Mouse (Mus musculus): ENCODE results near the gene Khdc1b.

DNA sequence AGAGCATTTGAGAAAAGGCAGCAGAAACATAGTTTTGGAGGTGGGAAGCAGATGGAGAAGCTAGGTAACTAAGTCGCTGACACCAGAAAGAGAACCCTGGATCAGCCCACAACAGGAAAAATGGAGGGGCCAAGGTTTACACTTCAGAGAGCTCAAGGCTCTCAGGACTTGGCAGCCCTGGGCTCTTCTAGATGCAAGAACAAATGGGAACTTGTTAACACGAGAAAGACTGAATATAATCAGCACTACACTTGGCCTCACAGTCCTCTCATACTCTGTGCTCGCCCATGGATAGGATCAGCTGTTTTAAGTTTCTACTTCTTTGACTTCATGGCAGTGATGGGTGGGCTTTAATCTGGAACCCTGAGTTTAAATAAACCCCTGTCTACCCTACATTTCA is 51.5 kb downstream of the Khdc1b start:
- TF ChIP-seq ZC3H11A (IDR thresholded peaks at IDR 0.05; ENCODE audit: borderline replicate concordance, low read depth, low read length) (no peak), MAFK (IDR thresholded peaks at IDR 0.05; ENCODE audit: insufficient read depth, low read depth, low read length) (no peak), CHD2 (IDR thresholded peaks at IDR 0.05; ENCODE audit: low read depth, low read length) (no peak)

Data from ES-E14 (cell line).